In the genomic region with DNA sequence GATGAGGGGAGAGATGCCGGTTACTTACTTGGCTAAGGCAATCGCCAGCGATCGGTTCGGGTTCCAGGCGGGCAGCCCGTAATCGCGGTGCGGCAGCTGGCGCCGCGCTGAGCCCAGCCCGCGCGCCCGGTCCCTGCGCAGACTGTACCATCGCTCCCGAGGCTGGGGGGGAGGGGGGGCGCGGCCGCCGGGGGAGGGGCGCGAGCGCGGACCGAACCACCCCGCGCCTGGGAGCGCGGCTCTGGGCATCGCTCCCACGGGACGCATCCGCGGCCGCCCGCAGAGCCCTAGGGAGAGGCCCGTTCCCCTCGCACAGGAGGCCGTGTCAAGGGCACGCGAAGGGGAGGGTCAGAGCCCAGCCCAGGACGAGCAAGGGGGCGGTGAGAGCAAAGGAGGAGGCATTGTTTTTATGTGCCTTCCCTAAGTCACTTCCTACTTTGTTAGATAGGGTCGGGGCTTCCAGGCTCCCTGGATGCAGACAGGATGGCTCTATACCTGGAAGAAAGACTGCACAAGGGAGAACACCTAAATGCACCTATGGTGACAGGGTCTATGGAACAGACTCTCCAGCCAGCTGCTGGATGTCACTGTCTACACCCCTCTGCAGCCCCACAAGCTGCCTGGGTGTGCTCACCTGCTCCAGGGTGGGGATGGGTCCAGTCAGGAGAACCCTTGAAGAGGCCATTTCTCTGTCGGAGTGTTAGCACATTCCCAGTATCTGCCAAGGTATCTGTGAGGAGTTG, we compare ENCODE assay signal across 7 mouse cellular contexts.
DNase-seq lines count a peak whose midpoint lies in the region; ATAC-seq lines count a peak whose summit lies in the region.

No protein-coding gene starts in this region.

- no peak overlapping the region for H3K9ac ChIP-seq in lung, embryonic 16.5 days (ENCODE audit: low read length)
- H3K9ac ChIP-seq in hindbrain, embryonic 16.5 days (ENCODE audit: low read depth, low read length) = peak overlapping the region; percentile 81
- H3K9ac ChIP-seq in liver, embryonic 12.5 days = no peak overlapping the region

- peaks cover 35% of the 10 kb centered on the region for H3K27me3 ChIP-seq in lung, embryonic 16.5 days (ENCODE audit: control insufficient read depth, insufficient read depth, low read depth, low read length)
- no peaks in the 10 kb centered on the region for H3K27me3 ChIP-seq in hindbrain, embryonic 16.5 days (replicated peaks; ENCODE audit: control insufficient read depth, insufficient read depth, low read length)
- H3K27me3 ChIP-seq in liver, embryonic 12.5 days (replicated peaks) = peaks cover 54% of the 10 kb centered on the region

- H3K4me1 ChIP-seq in lung, embryonic 16.5 days (replicated peaks; ENCODE audit: control insufficient read depth, insufficient read depth, low read length) = no peaks in the 10 kb centered on the region
- peaks cover 24% of the 10 kb centered on the region for H3K4me1 ChIP-seq in hindbrain, embryonic 16.5 days (ENCODE audit: control insufficient read depth, insufficient read depth, low read depth, low read length)
- H3K4me1 ChIP-seq in liver, embryonic 12.5 days = no peaks in the 10 kb centered on the region

- H3K4me3 ChIP-seq in lung, embryonic 16.5 days (ENCODE audit: low read length) = peak overlapping the region; percentile 25
- H3K4me3 ChIP-seq in hindbrain, embryonic 16.5 days (ENCODE audit: low read length) = peak overlapping the region; percentile 69
- H3K4me3 ChIP-seq in liver, embryonic 12.5 days = peak overlapping the region; percentile 28

- 1% methylated on average over 42 of the region's 49 CpGs for WGBS in lung, embryonic 16.5 days
- under 1% methylated on average over 42 of the region's 49 CpGs for WGBS in hindbrain, embryonic 16.5 days
- WGBS in liver, embryonic 12.5 days (ENCODE audit: insufficient replicate concordance) = 2% methylated on average over 40 of the region's 49 CpGs

- H3K9me3 ChIP-seq in lung, embryonic 16.5 days (ENCODE audit: control insufficient read depth, low read length) = no peaks in the 10 kb centered on the region
- no peaks in the 10 kb centered on the region for H3K9me3 ChIP-seq in hindbrain, embryonic 16.5 days (ENCODE audit: control insufficient read depth, low read length)
- H3K9me3 ChIP-seq in liver, embryonic 12.5 days (replicated peaks) = no peaks in the 10 kb centered on the region

- peak; percentile 55 for ATAC-seq in lung, embryonic 16.5 days (ENCODE audit: low read depth)
- peak; percentile 83 for ATAC-seq in hindbrain, embryonic 16.5 days
- ATAC-seq in liver, embryonic 12.5 days = no peak

- no peaks in the 10 kb centered on the region for H3K36me3 ChIP-seq in lung, embryonic 16.5 days (ENCODE audit: control insufficient read depth, insufficient read depth, low read length)
- H3K36me3 ChIP-seq in hindbrain, embryonic 16.5 days (ENCODE audit: control insufficient read depth, insufficient read depth, low read length) = no peaks in the 10 kb centered on the region
- H3K36me3 ChIP-seq in liver, embryonic 12.5 days = no peaks in the 10 kb centered on the region

- peak overlapping the region; percentile 54 for H3K4me2 ChIP-seq in lung, embryonic 16.5 days (ENCODE audit: low read depth, low read length)
- peak overlapping the region; percentile 86 for H3K4me2 ChIP-seq in hindbrain, embryonic 16.5 days (ENCODE audit: low read length)
- peak overlapping the region; percentile 55 for H3K4me2 ChIP-seq in liver, embryonic 12.5 days

- no peak overlapping the region for H3K27ac ChIP-seq in lung, embryonic 16.5 days (ENCODE audit: low read length)
- peak overlapping the region; percentile 89 for H3K27ac ChIP-seq in hindbrain, embryonic 16.5 days (ENCODE audit: low read depth, low read length)
- no peak overlapping the region for H3K27ac ChIP-seq in liver, embryonic 12.5 days

- DNase-seq in lung, adult 18-20 months = no peak
- DNase-seq in cerebellum, postnatal 36 days = peak; percentile 65 to 75
- DNase-seq in right cerebral cortex, postnatal 14 days = peak; percentile 70
- no peak for DNase-seq in thymus, postnatal 14 days

Comparison
In these comparisons a context has a peak if more than half of its experiments do, and no peak if none do; other contexts are left out.
1. DNase-seq: peak in cerebellum, postnatal 36 days (2 of 2) and right cerebral cortex, postnatal 14 days (single experiment); none in lung, adult 18-20 months (0 of 2) and thymus, postnatal 14 days (single experiment).
2. Peak in every context shown above with its lines, with median percentiles within 50 percentile points of each other: H3K4me2 ChIP-seq and H3K4me3 ChIP-seq.